Comparison of ENCODE assay signal across 27 mouse cellular contexts in genomic region chr3:123354388-123354787, GRCm38 (mm10). TPM values are rescaled to one million over a fixed set of nuclear protein-coding genes. Genes with fewer than 3 reads are reported as not detected.
DNase-seq lines count a peak whose midpoint lies in the region; ATAC-seq lines count a peak whose summit lies in the region.
"Had no signal": no experiment of that assay in that cellular context is flagged by ENCODE, and none has a peak within 500 bp of the region (broad histone marks: within the 10 kb centered on the region; RNA-seq: fewer than 3 reads in every experiment).

No protein-coding gene starts in this region.

- WGBS in heart, embryonic 14.5 days: 56% methylated on average over 9 of the region's 9 CpGs
- WGBS in intestine, embryonic 16.5 days: 91% methylated on average over 9 of the region's 9 CpGs

- no peaks in the 10 kb centered on the region for H3K9me3 ChIP-seq in heart, embryonic 14.5 days (ENCODE audit: control insufficient read depth, low read length)
- no peaks in the 10 kb centered on the region for H3K9me3 ChIP-seq in intestine, embryonic 16.5 days (ENCODE audit: control insufficient read depth, low read length)
- H3K9me3 ChIP-seq: lung, embryonic 15.5 days; neural tube, embryonic 13.5 days had no signal

- no peak overlapping the region for H3K4me3 ChIP-seq in heart, embryonic 14.5 days (ENCODE audit: control insufficient read depth in 1 of 2, insufficient read depth in 1 of 2, low read depth in 1 of 2, low read length in 2 of 2)
- H3K4me3 ChIP-seq in intestine, embryonic 16.5 days (ENCODE audit: low read length): no peak overlapping the region
- H3K4me3 ChIP-seq: erythroblast, embryonic 14.5 days; lung, embryonic 15.5 days; myocyte; neural tube, embryonic 13.5 days had no signal

- DNase-seq in gastrocnemius, postnatal 25 days: peak; percentile 18
- DNase-seq in gastrocnemius, postnatal 14 days: no peak
- DNase-seq in heart, adult 8-10 months (ENCODE audit: low spot score): peak; percentile 44
- DNase-seq in heart, postnatal 14 days: peak; percentile 34 to 50
- DNase-seq in left cerebral cortex, adult 8-10 months (ENCODE audit: low spot score in 2 of 2): no peak
- DNase-seq in left cerebral cortex, postnatal 4 days: no peak
- DNase-seq: adrenal gland, postnatal 25 days; cerebellum, adult 18-20 months; cerebellum, postnatal 14 days; gastrocnemius, postnatal 10 days; lung, postnatal 36 days; right cerebral cortex, postnatal 4 days; thymus, adult 18-20 months; thymus, postnatal 25 days had no signal

- H3K27me3 ChIP-seq in heart, embryonic 14.5 days (ENCODE audit: control insufficient read depth, insufficient read depth, low read length): no peaks in the 10 kb centered on the region
- H3K27me3 ChIP-seq in intestine, embryonic 16.5 days (replicated peaks; ENCODE audit: control insufficient read depth, insufficient read depth, low read length): no peaks in the 10 kb centered on the region
- H3K27me3 ChIP-seq: lung, embryonic 15.5 days; neural tube, embryonic 13.5 days; Patski had no signal

- no peak overlapping the region for H3K4me2 ChIP-seq in heart, embryonic 14.5 days (ENCODE audit: low read length)
- H3K4me2 ChIP-seq in intestine, embryonic 16.5 days (ENCODE audit: low read depth, low read length): no peak overlapping the region
- H3K4me2 ChIP-seq: hindbrain, embryonic 14.5 days; liver, embryonic 11.5 days; lung, embryonic 15.5 days; midbrain, embryonic 11.5 days; neural tube, embryonic 13.5 days had no signal

- peaks cover 98% of the 10 kb centered on the region for H3K36me3 ChIP-seq in heart, embryonic 14.5 days (ENCODE audit: control insufficient read depth, insufficient read depth, low read length)
- H3K36me3 ChIP-seq in intestine, embryonic 16.5 days (ENCODE audit: control insufficient read depth, insufficient read depth, low read length): peaks cover 17% of the 10 kb centered on the region; the same call in 1 of the 2 replicates
- H3K36me3 ChIP-seq: neural tube, embryonic 13.5 days had no signal

- H3K9ac ChIP-seq in heart, embryonic 14.5 days (ENCODE audit: low read length): no peak overlapping the region
- no peak overlapping the region for H3K9ac ChIP-seq in intestine, embryonic 16.5 days (ENCODE audit: low read depth, low read length)
- H3K9ac ChIP-seq: hindbrain, embryonic 14.5 days; lung, embryonic 15.5 days; neural tube, embryonic 13.5 days had no signal

- H3K4me1 ChIP-seq in heart, embryonic 14.5 days (ENCODE audit: control insufficient read depth in 2 of 2, insufficient read depth in 2 of 2, low read length in 2 of 2): peaks cover 4 to 30% of the 10 kb centered on the region in 2 experiments
- H3K4me1 ChIP-seq in intestine, embryonic 16.5 days (ENCODE audit: control insufficient read depth, insufficient read depth, low read length): no peaks in the 10 kb centered on the region
- H3K4me1 ChIP-seq: lung, embryonic 15.5 days; neural tube, embryonic 13.5 days had no signal

- ATAC-seq in heart, embryonic 14.5 days (ENCODE audit: insufficient number of reproducible peaks, insufficient read depth, low FRiP score, low read depth): no peak
- ATAC-seq in intestine, embryonic 16.5 days: no peak
- ATAC-seq: forebrain, embryonic 16.5 days; inflammation-experienced regulatory T-cells, adult 6 months; Patski had no signal

- intact Hi-C loops in gastrocnemius, postnatal 14 days (cut with DNase I; ENCODE audit: low total_unique reads): loop anchor here (10.0 kb wide), 1 partner anchor 190 kb away; no protein-coding TSS in a partner anchor
- intact Hi-C loops in heart, postnatal 14 days (cut with DNase I): loop anchor here (2.0 to 10.0 kb wide), 2 partner anchors 120 to 186 kb away; partner anchors contain the start of gene Synpo2
- intact Hi-C loops in left cerebral cortex, postnatal 4 days (cut with DNase I): no loop called here

- peak overlapping the region; percentile 68 to 73 for H3K27ac ChIP-seq in heart, embryonic 14.5 days (replicated peaks in 1 of 2; ENCODE audit: control insufficient read depth in 1 of 2, insufficient read depth in 1 of 2, low read depth in 2 of 2, low read length in 2 of 2)
- no peak overlapping the region for H3K27ac ChIP-seq in intestine, embryonic 16.5 days (ENCODE audit: low read length)
- H3K27ac ChIP-seq: hindbrain, embryonic 14.5 days; lung, embryonic 15.5 days; neural tube, embryonic 13.5 days; stomach, postnatal 0 days had no signal

RNA-seq across cellular contexts. Expression of gene Mettl14, which starts 31.5 kb away (rescaled TPM):
- 1 to 10 TPM; 5.7 to 8.3 TPM for total RNA-seq in gastrocnemius, postnatal 25 days (2021)
- total RNA-seq in gastrocnemius, postnatal 14 days (2021): 10 to 100 TPM in 1 of 2 experiments, 1 to 10 TPM in 1; 9.5 to 10.4 TPM
- 10 to 100 TPM; 11.4 to 13.1 (median 12.1) TPM for total RNA-seq in heart, adult 8-10 months (2022)
- polyA plus RNA-seq in heart, embryonic 14.5 days (2014; fragmentation: Nextera tagmentation; extraction: Ambion mirVana): 15.3 and 15.5 TPM in 2 replicates
- 10 to 100 TPM; 10.1 to 10.8 TPM for total RNA-seq in heart, postnatal 14 days (2021)
- polyA plus RNA-seq in intestine, embryonic 16.5 days (2015; fragmentation: Nextera tagmentation; extraction: Ambion mirVana): 23.2 and 24.9 TPM in 2 replicates
- total RNA-seq in left cerebral cortex, adult 8-10 months (2022): 10 to 100 TPM; 12.6 to 17.4 (median 13.3) TPM
- 10 to 100 TPM; 17.9 to 19.7 TPM for total RNA-seq in left cerebral cortex, postnatal 4 days (2021)

Comparison
In these comparisons a context has a peak if more than half of its experiments do, and no peak if none do; other contexts are left out.
1. DNase-seq: peak in gastrocnemius, postnatal 25 days (single experiment), heart, adult 8-10 months (single experiment) and heart, postnatal 14 days (2 of 2); none in gastrocnemius, postnatal 14 days (single experiment), left cerebral cortex, adult 8-10 months (0 of 2) and left cerebral cortex, postnatal 4 days (single experiment).